Mouse (Mus musculus) MEL (cell line): ENCODE results near the gene Col15a1.

ENCODE experiments used
- CTCF ChIP-seq, 3 experiments: IDR thresholded peaks in 2 of 3; conservative IDR thresholded peaks in 1 of 3; 2 replicates each; pipeline ENCODE4 v1.5.1; 2011 to 2012; ENCODE audit warnings: low read length in 3 of 3, low read depth in 2 of 3, mild to moderate bottlenecking in 2 of 3, improper control_type of control experiment in 1 of 3, inconsistent platforms in 1 of 3, mixed read lengths in 1 of 3, moderate library complexity in 1 of 3; ENCODE audit not compliant: control insufficient read depth in 1 of 3, insufficient read depth in 1 of 3, poor library complexity in 1 of 3, severe bottlenecking in 1 of 3
- POLR2A ChIP-seq, 2 experiments: IDR thresholded peaks; 2 replicates each; pipeline ENCODE4 v1.6.1; 2011 to 2012; ENCODE audit warnings: low read length in 2 of 2, mild to moderate bottlenecking in 2 of 2, control low read depth in 1 of 2, improper control_type of control experiment in 1 of 2, low read depth in 1 of 2, moderate library complexity in 1 of 2; ENCODE audit not compliant: control insufficient read depth in 1 of 2, insufficient read depth in 1 of 2, poor library complexity in 1 of 2
- UBTF ChIP-seq: IDR thresholded peaks from 2 replicates; pipeline ENCODE4 v1.6.1; 2012; ENCODE audit warnings: low read depth, mild to moderate bottlenecking, inconsistent platforms, low read length, improper control_type of control experiment, moderate library complexity, borderline replicate concordance; ENCODE audit not compliant: insufficient read depth

GRCm38 (mm10) chr4:47251693-47252435 lies 43.9 kb downstream of the Col15a1 start:
- TF ChIP-seq CTCF (IDR thresholded peaks at IDR 0.05 in 2 of 3, conservative IDR thresholded peaks at IDR 0.05 in 1 of 3; ENCODE audit: control insufficient read depth in 1 of 3, insufficient read depth in 1 of 3, low read depth in 2 of 3, low read length in 3 of 3, poor library complexity in 1 of 3, severe bottlenecking in 1 of 3) (no peak), UBTF (no peak), POLR2A (IDR thresholded peaks at IDR 0.05; ENCODE audit: control insufficient read depth in 1 of 2, insufficient read depth in 1 of 2, low read depth in 1 of 2, low read length in 2 of 2, poor library complexity in 1 of 2) (no peak)
